Mouse (Mus musculus): ENCODE results near the gene 6330409D20Rik.

- TF ChIP-seq CTCF (IDR thresholded peaks at IDR 0.05; ENCODE audit: borderline replicate concordance, insufficient read depth, low read depth, low read length): no peak
- no peak for TF ChIP-seq POLR2A (IDR thresholded peaks at IDR 0.05; ENCODE audit: borderline replicate concordance, insufficient read depth, low read length)
Observed at GRCm38 (mm10) chr2:32734933-32735332, 5.9 kb downstream of the 6330409D20Rik start.

Data from cerebellum, adult 2 months (tissue).